Mouse (Mus musculus) liver, adult 2 months (tissue): ENCODE measurements around the gene Casz1.

Experiments
- CTCF ChIP-seq: fragments of 200-500 bp; IDR thresholded peaks from 2 replicates; pipeline ENCODE4 v1.5.1; 2011; ENCODE audit warnings: low read depth, low read length, control low read depth
- POLR2A ChIP-seq: fragments of 200-500 bp; IDR thresholded peaks from 2 replicates; pipeline ENCODE4 v1.6.1; 2011; ENCODE audit warnings: low read length, control low read depth; ENCODE audit not compliant: insufficient read depth; ENCODE audit errors: extremely low read depth

GRCm38 (mm10) chr4:148881838-148882237 lies 77.6 kb downstream of the Casz1 start:
- TF ChIP-seq POLR2A (no peak), CTCF (no peak)
